Mouse (Mus musculus) c-Kit-negative CD71-positive TER-119-positive erythroid progenitor cells, embryonic 14.5 days (primary cell): ENCODE data around the gene Efcab6.
A peak's percentile ranks its signal among the peaks of the same experiment; 100 is the strongest.
"Not testable (repeated sequence)": the region's sequence is repeated elsewhere in the genome, so short reads cannot be mapped to it uniquely, and the experiment has no call there.

Source experiments
- DNase-seq: peaks from one replicate; pipeline ENCODE4 v3.0.0-alpha.2; 2013; ENCODE audit warnings: low read depth, low spot score

Efcab6 gene

GRCm38 (mm10) chr15:84065140-84065539, at the start of gene Efcab6:
Efcab6 (minus strand) TSS chr15:84065379.
- DNase-seq = no peak

GRCm38 (mm10) chr15:84113873-84114272, 48.7 kb upstream of the Efcab6 start:
- DNase-seq = no peak

GRCm38 (mm10) chr15:84108899-84109298, 43.7 kb upstream of the Efcab6 start:
- DNase-seq = no peak

DNA sequence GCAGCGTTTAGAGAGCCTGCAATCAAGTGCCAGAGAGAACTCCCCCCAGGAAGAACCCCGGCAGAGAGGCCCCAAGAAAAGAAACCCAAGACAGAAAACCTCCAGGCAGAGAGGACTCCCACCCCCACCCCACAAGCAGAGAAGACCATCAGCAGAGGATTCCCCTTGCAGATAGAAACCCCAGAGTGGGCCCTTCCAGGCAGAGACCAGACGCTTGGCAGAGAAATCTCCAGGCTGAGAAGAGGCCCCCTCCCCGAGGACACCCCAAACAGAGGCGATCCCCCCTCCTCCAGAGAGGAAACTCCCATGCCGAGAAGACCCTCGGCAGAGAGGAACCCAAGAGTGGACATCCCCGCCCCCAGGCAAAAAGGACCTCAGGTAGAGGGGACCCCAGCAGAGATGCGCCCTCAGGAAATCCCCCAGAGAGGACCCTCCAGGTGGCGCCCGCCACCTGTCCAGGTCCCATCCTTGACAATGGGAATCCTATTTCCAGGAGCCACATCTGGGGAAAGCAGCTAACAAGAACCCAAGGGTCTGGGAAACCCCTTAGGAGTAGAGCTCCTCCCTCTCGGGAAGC, 40.8 kb upstream of the Efcab6 start:
- no peak for DNase-seq

DNA sequence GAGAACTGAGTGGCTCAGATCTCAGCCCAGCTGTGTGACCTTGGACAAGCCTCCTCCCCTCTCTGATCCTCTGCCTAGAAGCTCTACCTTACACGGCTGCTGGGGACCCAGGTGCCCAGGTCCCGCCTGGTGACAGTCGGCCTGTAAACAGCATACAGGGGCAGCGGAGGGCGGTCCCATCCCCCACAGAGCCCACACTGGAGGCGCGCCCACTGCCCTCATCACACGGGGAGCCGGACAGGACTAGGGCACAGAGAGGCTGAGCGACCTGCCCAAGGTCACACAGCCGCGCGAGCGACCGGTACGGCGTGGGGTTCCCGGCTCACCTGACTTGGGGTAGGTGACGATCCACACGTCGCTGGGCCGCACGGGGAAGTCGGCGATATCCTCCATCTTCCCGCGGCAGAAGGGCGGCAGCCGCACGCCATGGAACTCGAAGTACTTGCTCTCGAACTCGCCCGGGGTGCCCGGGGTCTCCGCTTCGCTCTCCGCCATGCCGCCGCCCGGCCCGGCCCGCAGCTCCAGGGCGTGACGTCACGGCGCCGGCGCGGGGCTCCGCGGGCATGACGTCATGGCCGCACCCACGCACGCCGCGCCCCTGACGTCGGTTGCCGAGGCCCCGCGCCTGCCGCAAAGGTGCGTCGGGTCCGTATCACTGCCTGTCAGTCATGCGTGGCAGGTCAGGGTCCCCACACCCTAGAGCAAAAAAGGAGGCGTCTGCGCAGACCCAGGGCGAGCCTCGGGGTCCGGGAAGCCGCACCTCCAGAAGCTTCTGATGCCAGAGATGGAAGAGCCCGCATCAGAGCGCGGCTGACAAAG, 40.1 kb upstream of the Efcab6 start, which contains the start of gene Sult4a1:
TSS of gene Sult4a1 (minus strand) at position 650 of the 819 bp plus-strand sequence.
- DNase-seq = no peak

DNA sequence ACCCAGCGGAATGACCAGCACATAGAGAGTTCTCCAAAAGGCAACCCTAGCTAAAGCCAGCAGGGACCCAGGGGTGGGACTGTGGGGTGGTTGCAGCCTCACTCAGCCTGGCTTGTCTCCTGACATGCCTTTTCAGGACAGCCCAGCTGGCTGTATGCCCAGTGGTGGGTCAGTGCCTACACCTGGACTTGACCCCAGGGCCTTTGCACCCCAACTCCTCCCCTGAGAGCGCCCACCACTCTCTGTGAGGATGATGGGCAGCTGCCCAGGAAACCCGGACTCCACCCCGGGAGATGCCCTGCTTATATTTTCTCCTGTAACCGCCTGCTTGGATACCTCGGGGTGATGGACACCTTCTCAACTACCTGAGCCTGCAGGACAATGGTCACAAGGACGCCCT, 39.4 kb upstream of the Efcab6 start:
- DNase-seq = no peak

DNA sequence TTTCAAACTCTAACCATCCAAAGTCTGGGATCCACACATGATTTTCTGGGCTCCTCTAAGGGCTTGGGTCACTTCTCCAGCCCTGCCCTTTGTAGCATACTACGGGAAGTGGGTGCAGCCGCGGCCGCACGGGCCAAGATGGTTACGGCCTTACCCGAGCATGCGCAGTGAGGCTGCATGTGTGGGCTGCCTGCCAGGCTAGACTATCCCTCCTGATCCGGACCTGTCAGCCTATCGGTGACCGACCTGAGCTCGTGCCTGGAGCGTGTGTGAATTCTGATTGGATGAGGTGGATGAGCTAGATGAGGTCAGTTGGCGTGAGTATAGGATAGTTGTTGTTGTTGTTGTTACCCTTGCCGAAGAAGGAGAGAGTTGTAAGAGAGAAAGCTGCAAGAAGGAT, 32.4 kb upstream of the Efcab6 start:
- not testable (repeated sequence) for DNase-seq

DNA sequence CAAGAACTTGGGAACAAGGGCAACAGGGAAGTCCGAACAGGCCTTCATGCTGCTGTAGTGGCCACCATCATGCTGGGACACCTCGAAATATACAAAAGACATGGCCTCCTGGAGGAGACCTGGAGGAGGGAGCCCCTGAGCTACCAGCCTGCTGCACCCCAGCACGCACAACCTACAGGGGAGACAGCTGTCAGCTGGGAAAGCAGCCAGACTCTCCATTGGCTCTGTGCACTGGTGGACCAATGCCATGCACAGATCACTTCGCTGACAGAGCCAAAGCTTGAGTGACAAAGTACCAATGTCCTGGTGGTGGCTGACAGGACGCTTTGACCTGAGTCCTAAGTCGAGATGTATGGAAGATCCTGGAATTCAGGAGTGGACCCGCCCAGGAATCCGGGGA, 30.9 kb upstream of the Efcab6 start:
- DNase-seq = no peak

DNA sequence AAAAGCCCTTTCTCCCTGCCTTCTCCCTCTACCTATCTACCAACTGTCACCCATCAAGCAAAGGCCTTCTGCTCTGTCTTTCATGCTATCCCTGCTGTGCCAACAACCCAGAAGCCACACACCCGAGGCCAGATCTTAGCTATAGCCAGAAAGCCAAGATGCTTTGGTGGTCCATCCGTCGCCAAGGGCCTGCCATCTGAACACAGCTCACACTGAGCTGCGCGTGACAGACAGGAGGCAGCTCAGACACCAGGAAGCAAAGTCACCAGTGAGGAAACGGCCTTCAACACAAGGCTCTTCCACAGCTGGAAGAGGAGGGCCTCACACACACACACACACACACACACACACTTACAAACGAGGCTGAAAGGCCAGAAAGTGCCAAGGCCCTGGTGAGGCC, 29.7 kb upstream of the Efcab6 start:
- no peak for DNase-seq

- DNase-seq = no peak
Measured at GRCm38 (mm10) chr15:84086775-84087174, 21.6 kb upstream of the Efcab6 start.

DNA sequence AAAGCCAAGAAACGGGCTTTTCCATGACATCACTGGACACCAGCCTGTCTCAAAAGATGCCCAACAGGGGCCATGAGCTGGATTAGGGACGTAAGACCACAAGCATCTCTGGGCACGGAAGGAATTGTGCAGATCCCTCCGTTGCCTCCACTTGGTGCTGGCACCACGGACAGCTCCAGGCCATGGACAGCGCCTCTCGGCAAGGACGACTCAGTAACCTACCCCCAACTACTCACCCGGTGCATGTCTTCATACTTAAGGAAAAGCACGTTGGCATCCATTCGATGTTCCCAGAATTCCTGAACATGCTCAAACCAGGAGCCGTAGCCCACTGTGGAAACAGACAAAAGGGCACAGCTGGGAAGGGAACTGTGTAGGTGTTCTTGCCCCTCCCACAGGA, 21.2 kb upstream of the Efcab6 start:
- DNase-seq = no peak

GRCm38 (mm10) chr15:84080069-84080468, 14.9 kb upstream of the Efcab6 start:
- DNase-seq = no peak

DNA sequence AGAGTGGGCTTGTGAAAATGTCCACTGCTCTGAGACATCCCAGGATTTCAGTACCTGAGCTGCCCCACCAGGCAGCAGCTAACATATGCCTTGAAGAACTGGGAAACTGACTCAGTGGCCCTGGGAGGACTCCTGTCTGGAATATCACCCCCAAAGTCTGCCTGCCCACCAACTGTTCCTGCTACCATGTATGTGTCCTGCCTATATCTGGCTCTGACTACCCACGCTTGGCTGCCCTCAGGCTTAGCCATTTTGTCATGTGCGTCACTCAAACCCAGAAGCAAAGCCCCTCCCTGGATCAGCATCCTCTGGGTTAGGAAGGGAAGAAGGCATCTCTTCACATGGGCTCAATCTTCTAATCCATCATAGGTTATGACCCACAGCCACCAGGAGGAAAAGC, 14.3 kb upstream of the Efcab6 start:
- DNase-seq = no peak

DNA sequence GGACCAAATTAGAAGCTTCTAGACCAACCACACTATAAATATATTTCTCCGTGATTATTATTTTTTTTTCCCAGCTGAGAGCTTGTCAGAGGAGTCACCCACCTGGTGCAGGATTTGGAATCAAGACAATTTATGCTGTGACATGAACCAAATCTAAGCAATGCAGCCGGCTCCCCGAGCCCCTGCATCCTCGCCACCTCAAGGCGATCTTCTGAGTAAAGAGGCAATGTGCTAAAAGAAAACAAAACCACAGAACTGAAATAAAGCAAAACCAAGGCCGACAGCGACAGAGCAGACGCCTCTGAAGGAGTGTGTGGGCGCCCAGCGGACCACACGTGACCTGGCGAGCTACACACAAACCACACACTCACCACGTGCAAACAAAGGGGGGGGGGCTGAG, 13.5 kb upstream of the Efcab6 start:
- no peak for DNase-seq

DNA sequence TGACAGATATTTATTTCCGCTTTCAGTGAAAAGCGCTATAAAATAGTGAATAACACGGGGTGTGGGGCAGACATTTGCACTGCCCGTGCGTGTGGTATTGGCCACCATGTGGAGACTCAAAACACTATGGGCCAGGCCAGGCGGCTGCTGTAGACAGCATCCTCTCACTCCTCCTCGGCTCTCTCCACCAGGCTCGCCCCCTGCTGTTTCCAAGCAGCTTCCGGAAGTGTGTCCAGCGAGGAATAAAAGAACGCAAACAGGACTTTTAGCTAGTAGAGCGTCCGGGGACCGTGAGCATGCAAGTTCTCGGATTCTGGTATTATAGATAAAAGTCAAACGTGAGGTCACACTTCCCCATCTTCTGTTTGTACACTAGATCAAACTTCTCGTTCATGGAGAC, 12.0 kb upstream of the Efcab6 start:
- DNase-seq = no peak

GRCm38 (mm10) chr15:84074705-84075185, 9.6 kb upstream of the Efcab6 start:
- DNase-seq = no peak

DNA sequence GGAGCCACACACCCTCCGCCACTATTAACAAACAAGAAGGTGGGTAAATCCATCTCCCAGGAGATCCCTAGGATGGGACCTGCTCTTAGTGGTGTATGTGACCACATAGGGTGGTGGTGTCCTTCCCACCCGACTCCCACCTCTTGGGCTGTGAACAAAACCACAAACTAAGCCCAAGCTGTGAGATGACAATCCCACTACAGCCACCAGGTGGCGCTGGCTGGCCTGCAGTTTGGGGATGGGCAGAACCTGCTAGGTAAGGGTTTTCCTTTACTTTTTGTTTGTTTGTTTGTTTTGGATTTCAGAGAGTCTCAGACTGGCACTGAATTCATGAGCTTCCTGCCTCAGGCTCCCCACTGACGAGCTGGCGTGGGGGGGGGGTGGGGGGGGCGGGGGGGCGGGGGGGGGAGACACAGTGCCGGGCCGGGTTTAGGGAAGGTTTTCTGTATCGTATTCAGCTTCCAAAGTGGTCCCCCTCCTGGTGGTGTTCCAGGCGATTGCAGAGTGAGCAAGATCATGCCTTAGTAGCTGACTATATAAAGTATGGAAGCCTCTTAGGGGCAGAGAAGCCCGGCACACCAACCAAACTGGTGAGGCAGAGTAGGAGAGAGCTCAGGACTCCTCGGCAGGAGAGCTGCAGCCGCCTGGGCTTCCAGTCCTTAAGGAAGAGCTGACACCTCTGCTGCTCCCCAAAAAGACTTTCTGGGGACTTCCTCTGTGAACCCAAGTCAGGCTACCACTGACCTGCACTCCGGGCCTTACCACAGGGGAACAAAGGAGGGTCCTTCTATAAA, 8.9 kb upstream of the Efcab6 start:
- peak; percentile 22 for DNase-seq

DNA sequence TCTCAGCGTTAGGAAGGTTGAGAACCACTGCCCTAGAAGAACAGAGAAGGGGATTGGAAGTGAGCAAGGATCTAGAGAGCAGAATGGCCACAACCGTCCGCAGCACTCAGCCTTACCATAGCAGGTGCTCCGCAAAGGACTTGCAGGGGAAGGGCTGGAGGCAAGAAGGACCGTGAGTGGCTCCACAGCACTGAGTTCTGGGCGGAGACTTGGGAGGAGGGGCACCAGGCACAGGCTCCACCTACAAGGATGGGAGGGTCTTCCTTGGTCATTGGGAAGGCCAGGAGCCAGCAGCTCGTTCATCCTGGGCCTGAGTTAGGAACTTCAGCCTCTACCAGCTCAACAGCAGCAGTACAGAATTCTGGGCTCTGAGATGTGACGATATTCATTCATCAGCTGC, 7.9 kb upstream of the Efcab6 start:
- no peak for DNase-seq

GRCm38 (mm10) chr15:84072226-84072625, 7.0 kb upstream of the Efcab6 start:
- no peak for DNase-seq

DNA sequence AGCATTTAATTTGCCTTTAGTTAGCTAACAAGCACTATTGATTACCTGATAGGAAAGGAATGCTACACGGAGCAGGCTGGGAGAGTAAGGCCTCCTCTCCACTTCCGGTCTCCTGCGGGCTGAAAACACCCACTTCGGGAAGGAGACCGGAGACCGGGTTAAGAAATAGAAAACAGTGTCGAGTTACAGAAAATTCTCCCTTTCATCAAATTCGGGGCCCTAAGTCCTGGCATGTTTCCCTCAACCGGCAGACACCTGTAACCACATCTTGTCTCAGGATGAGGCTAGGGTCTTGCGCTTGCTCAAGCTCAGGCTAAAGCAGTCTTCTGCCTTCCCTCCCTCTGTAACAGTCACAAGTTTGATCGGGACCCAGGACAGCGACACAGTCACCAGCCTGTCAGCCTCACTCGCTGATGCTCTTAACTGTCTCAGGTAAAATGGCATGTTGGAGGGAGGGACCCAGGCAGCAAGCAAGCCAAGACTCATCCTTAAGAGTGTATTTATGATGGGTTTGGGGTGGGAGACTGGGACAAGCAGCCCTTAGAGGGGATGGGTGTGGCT, 5.0 kb upstream of the Efcab6 start:
- no peak for DNase-seq

GRCm38 (mm10) chr15:84069455-84070050, 4.4 kb upstream of the Efcab6 start:
- no peak for DNase-seq

GRCm38 (mm10) chr15:84065701-84066100, 522 bp upstream of the Efcab6 start:
- no peak for DNase-seq
